Mouse (Mus musculus): ENCODE data around the gene Rab9. TPM values are rescaled to one million over a fixed set of nuclear protein-coding genes. Genes with fewer than 3 reads are reported as not detected.

Gene Rab9
- total RNA-seq, 4 experiments from 2014 or later, result 35.9 to 42.8 (median 38.3) TPM

DNA sequence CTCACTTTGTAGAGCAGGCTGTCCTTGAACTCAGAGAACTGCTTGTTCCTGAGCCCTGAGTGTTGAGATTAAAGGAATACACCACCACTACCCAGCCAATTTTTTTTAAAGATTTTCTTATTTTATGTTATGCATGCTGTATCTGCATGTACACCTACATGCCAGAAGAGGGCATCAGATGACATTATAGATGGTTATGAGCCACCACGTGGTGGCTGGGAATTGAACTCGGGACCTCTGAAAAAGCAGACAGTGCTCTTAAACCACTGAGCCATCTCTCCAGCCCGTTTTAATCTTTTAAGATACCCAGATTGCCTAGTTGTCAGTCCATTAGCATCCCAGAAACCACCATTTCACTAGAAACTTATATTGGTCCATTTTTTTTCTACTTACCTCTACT lies 25.3 kb downstream of the Rab9 start:
- DNase-seq (ENCODE audit: low spot score in 2 of 2), result no peak

GRCm38 (mm10) chrX:166453532-166453931 lies 26.1 kb downstream of the Rab9 start:
- DNase-seq (ENCODE audit: low spot score in 2 of 2), result no peak

DNA sequence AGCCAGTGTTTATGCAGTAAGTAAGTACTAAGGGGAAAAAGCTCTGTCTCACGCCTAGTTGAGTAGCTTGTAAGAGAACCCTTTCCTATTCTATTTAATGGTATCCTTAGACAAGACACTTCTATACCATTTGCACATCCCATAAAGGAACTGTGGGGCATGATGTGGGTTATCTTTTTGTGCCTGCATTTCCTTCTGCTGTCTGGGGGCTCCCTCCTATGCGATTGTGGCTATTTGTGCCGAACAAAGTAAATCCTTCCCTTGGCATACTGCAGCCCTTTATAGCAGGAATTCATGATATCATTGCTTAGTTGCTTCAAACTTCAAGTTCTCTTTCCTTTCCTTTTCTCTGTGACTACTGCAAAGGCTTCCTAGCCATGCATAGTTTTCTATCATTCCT lies 35.1 kb downstream of the Rab9 start:
- no peak for DNase-seq (ENCODE audit: low spot score in 2 of 2)

DNA sequence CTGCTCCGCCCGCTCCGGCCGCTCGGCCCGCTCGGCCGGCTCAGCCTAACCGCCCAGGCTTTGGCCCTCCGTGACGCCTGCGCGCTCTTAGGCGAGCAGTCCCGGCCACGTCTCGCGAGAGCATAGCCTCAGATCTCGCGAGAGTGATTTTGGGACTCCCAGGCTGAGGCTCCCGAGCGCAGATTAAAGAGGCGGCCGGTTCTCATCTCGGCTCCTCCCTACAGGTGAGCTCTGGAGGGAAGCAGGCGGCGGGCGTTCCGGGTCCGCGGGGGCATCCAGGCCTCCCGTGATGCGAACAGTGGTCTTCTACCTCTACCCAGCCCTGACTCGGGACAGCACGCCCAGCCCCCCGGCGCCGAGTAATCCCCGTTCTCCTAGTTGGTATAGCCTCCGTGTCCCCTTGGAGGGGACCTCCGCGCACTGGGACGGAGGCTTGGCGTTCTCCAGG lies 39.0 kb downstream of the Rab9 start, which contains the start of gene Ofd1:
Gene Ofd1 (minus strand): TSS at position 89 of the 448 bp plus-strand sequence.
- peak; percentile 77 to 86 for DNase-seq (ENCODE audit: low spot score in 2 of 2)

DNA sequence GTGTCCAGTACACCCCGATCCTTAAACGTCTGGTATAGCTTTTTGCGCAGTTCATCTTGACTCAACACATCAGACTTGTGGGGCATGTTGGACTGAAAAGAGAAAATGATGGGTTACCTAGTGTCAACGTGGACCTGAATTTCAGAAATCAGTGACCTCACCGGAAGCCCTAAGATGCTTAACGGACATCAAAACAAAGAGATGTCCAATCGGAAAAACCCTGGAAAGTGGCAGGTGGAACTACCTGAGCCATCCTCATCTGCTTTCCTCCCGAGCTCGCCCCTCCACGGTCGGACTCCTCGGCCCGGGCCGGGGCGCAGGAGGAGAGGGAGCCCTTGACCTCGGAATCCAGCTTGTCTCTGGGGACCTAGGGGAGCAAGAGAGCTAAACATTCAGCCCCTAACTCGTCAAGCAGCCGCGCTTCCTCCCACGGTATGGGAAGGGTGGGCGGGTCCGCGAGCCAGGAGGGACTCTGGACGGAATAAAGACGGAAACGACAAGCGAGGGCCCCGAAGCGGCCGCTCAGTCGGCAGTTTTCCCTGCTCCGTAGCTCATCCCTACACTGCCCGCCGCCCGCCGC lies 39.5 kb downstream of the Rab9 start, which contains the start of gene Trappc2:
Gene Trappc2 (plus strand): TSS at position 539 of the 580 bp plus-strand sequence.
- peak in 1 of 2 experiments; percentile 3 for DNase-seq (ENCODE audit: low spot score in 2 of 2)

GRCm38 (mm10) chrX:166434812-166435211 lies 44.9 kb downstream of the Rab9 start:
- no peak for DNase-seq (ENCODE audit: low spot score in 2 of 2)

- DNase-seq (ENCODE audit: low spot score in 2 of 2), result no peak
These were observed 63.5 kb downstream of the Rab9 start for GRCm38 (mm10) chrX:166416196-166416595.

DNA sequence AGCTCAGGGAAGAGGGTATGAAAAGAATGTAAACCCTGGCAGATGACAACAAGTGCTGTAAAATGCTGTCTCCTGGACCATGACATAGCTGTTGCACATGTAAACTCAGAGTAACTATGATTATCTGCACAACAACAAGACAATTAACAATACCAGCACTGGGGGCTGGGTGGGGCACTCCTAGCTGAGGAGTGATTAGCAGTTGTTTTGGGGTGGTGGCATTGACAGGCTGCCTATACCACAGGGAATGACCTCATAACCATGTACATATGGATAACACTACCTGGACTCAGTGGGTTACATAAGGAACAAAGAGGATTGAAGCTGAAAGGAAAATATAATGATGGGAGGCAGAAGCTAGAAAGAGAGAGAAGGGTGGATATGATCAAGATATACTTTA lies 71.8 kb downstream of the Rab9 start:
- no peak for DNase-seq (ENCODE audit: low spot score in 2 of 2)

Other genes with a start within 250 kb of the Rab9 start
- 100 to 1,000 TPM; 610 to 714 (median 661) TPM for gene Gpm6b, start 241.0 kb downstream of the Rab9 start, total RNA-seq (2022)
- gene Trappc2, start 39.3 kb downstream of the Rab9 start, total RNA-seq (2022), result 10 to 100 TPM; 41.9 to 56.4 (median 52.3) TPM
- gene Ofd1, start 39.2 kb downstream of the Rab9 start, total RNA-seq (2022), result 1 to 10 TPM; 4.5 to 6.6 (median 5.7) TPM
- gene Tceanc, start 38.7 kb upstream of the Rab9 start, total RNA-seq (2022), result 1 to 10 TPM; 1.3 to 1.8 (median 1.6) TPM
- gene Egfl6, start 105.9 kb upstream of the Rab9 start, total RNA-seq (2022), result 1 to 10 TPM; 2.8 to 4.8 (median 3.4) TPM